Mouse (Mus musculus): ENCODE results near the gene Trrap.
A peak's percentile ranks its signal among the peaks of the same experiment; 100 is the strongest.

Gene Trrap

DNA sequence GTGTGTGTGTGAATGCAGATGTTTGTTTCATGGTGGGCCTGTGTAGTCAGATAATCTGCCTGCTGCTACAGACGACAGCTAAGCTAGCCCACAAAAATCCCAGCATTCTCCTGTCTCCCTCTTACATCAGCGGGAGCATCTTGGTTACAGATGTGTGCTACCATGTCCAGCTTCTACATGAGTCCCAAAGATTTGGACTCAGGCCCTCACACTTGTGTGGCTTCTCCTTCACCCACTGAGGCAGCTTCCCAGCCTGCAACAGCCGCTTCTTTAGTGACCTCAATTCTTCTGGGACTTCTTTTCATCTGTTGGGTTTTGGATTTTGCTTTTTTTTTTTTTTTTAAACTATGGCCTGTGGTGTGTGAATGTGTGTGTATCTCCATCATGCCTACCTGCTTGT lies 105.3 kb downstream of the Trrap start:
- no peak for DNase-seq

DNA sequence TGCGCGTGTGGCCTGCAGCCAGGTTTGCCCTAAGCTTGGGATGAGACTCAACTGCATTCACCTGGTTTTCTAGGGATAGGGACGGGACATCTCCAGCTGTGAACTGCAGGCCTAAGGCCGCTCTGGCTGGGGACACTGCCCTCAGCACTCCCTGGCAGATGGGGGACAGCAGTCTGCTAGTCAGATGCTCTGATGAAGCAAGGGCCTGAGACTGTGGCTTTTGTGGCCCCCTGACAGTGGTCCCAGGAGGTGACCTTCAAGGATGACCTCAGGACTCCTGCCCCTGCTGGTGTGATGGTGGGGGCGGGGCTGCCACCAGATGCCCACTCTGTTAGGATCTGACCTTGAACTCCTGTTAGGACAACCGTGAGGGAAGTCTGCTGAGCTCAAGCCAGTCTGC lies 107.7 kb downstream of the Trrap start:
- DNase-seq: no peak

DNA sequence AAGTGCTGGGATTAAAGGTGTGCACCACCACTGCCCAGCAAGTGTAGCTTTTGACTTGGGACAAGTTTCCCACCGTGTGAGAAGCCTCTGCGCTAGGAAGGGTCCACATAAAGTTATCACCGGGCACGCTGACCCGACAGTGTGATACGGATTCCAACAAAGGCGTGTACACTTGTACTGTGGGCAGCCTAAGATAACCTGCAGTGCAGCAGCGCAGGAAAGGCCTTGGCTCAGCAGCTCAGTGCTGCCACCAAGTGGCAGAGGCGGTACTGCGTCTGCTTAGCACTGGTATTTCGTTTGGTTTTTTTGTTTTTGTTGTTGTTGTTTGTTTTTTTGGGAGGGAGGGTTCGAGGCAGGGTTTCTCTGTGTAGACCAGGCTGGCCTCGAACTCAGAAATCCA lies 108.4 kb downstream of the Trrap start:
- DNase-seq: peak; percentile 64 to 70

DNA sequence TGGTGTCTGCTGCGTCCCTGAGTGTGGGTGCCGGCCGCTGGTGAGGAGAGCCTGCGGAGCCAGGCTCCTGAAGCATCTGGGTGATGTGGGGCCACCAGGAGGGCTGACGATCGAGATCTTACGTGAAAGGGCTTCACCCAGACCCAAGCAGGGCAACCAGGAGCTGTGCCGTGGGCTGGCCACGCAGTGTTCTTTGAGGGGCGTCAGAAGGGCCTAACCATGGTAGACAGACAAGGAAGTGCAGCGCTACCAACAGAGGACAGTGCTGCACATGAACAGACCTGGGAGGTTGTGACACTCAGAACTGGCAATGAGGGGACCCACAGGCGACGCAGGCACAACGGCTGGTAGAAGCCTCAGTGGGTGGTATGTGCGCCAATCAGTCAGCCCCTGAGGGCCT lies 109.5 kb downstream of the Trrap start:
- no peak for DNase-seq

DNA sequence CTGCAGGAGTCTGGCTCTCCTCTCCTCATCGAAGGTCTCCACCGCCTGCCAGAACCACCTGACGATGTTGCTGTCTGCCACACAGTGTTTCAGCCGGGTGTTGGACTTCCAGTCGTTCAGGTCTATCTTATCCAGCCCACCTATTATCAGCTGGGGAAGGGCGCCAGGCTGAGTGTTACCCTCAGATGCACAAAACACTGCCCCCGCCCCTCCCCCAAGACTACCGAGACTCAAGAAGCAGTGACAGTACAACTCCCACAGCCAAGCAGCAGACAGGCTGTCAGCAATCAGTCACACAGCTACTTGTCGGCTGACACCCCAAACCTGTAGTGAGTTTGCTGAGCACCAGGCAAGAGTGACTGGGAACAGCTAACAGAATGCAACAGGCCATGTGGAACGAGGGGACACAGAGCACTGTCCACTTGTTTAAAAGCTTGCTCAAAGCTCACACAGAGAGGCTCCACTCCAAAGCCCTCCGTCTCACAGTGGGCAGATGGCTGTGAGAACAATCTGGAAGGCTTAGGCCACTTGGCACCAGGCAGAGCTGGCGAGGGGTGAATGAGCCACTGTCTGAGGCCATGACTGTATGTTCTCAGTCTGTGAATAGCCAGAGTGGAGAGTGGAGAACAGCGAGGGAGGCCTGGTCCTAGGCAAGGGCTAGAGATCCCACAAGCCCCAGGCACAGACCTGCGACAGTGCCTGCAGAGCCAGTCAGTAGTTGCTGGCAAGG lies 114.3 kb downstream of the Trrap start:
- DNase-seq: no peak

DNA sequence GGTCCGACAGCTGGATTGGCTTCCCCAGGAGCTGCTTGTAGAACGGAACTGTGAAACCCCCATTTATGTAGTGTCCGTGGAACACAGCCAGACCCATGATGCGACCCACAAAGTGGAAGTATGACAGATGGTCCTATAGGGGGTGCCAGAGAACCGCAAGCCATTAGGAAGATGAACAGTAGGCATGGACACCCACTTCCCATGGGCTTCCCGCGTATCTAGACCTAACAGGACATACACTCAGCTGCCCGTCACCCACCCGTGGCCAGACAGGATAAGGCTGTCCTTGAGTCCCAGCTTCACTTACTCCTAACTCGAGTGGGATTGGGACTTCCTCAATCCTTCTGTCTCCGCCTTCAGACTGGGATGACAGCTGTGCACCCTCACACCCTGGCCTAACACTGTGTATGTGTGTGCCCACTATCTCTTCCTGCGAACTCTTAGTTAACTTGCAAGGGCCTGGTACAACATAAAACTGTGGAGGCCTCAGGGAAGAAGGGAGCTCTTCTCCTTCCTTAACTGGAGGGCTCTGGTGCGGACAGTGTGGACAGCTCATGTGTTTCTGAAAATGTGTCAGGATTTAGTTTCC lies 117.2 kb downstream of the Trrap start:
- DNase-seq: no peak

DNA sequence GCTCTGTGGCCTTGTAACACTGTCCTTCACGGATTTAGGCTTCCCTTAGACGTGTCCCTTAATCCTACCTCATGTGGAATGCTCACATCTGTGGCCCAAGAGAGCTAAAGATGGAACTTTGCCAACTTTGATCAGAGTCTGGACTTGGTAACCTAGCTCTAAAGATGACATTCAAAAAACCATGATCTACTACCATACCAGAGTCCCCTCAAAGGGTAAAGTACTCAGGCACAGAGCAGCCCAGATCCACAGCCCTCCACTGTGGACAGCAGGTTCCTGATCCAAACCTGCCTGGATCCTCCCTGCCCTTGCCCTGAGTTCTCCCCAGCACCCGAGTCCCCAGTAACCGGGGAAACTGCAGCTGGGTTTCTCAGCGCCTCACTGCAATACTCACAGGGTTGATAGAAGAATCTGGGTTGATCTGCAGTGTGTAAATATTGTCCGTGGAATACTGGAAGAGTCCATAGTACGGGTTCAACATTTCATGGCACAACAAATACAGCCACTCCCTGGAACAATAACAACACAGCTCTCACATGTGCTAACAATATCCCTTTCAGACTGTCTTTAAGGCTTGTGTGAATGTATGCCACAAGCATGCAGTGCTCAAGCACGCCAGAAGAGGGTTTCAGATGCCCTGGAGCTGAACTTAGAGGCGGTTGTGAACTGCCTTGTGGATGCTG lies 118.6 kb downstream of the Trrap start:
- DNase-seq: no peak

DNA sequence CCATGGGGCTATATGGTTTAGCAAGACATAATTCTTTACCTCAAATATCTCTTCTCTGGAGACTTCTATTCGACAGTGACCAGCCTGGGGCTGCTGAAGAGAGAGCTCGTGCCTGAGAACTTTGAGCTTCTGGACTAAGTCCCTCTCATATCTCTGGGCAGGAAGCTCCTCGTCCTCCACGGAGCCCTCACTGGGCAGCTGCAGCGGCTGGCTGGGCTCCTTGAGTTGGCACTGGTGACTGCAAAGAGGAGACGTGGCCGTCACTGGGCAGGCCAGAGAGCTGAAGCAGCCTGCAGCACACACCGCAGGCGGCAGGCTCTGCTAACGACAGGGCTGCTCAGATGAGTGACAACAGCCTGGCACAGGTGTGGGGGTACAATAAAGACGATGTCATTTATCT lies 123.7 kb downstream of the Trrap start:
- no peak for DNase-seq

DNA sequence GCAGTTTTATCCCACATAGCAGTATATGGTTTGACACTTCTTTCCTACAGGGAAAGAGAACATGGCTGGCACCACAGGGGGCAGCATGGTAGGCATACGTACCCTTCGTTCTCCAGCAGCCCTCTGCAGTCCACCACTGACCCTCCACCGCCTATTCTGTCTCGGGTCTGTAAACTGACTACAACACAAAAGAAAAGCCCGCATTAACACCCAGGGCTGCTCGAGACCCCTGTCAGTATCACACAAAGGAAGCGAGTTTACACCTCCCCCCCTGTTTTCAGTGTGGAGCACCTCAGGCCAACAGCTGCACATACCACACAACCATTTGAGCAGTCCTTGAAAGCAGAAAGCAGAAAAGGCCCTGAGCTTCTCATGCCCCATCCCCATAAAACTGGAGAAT lies 130.3 kb downstream of the Trrap start:
- no peak for DNase-seq

DNA sequence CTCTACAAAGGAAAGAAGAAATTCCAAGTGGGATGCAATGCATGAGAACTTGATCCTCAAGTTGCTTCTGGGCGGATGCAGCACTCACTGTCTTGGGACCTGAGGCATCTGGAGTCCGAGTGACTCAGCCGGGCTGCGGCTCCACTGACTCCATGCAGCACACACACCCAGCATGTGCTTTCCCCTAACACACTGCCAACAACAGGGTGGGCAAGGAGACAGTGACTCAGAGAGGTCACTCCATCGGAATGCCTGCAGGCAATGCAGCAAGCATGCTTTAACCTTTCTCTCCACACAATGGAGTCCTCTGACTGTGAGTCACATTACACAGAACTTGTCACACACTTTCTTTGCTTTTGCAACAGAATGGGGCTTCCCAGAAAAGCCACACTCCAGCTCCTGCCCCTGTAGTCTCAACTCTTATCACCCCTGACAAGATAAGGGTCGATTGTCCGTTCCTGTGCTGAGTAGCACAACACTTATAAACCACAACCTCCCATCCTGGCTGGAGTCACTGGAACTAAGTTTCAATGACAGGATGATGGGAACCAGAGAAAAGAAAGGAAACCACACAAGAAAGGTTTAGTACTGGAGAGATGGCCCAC lies 131.0 kb downstream of the Trrap start:
- no peak for DNase-seq

DNA sequence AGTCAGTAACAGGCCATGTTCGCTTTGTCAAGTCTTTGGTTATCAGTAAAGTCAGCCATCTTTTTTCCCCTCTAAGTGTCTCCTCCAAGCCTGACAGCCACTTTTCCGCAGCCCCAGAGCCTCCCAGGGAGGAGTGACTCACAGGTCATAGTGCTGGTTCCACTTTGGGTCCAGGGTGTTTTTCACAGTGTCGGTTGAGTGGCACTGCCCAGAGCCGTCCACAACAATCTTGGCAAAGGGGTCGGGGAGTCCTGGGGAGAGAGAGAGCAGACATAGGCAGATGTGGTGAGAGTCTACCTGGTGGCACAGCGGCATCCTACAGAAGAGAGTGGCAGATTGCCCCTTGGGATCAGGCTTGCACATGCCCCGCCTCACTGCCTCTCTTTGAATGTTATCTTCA lies 133.5 kb downstream of the Trrap start:
- DNase-seq: no peak

DNA sequence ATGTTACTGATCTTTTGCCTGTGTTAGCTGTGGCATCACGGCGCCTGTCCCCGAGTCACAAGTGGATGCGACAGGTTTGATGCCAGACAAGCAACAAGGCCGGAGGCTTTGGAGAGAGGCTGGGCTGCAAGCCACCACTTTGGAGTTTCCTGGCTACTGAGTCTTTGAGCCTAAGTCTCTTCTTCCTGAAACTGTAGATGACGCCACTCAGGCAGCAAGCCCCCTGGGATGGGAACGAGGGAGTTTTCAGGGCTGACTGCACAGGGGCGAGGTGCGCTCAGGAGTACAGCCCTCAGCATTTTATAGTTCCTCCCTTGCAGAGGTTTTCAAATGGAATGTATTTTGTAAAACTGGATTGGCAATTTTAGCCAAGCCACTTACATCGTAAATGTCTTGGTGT lies 134.3 kb downstream of the Trrap start:
- DNase-seq: no peak

DNA sequence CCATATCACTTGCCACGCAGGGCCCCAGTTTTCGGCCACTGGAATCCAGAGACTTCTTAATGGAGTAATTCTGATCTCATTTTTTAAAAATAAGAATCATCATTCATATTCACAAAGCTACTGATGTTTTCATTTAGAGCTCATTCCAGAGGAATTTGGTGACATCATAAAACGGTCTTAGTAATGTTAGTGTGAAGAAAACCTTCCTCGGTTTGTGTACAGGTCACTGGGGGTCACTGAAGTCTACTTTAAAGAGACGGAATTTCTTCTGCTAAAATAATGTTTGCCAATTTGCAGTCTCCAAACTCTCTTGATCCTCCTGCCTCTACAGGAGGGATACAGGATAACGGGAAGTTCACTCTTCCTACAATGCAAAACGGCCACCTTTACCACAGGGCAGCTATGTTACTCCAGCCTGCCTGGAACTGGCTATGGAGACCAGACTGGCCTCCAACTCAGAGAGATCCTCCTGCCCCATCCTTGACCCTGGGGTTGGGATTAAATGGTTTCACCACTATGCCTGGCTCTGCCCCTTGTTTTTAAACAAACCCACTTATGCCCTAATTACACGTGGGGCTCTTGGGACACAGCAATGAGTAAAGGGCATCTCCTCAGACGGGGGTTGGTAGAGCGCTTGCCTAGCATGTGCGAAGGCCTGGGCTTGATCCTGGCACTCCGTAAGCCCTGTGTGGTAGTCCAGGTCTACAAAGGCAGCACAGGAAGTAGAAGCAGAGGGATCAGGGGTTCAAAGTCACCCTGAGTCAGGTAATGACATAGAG lies 137.0 kb downstream of the Trrap start:
- DNase-seq: no peak

DNA sequence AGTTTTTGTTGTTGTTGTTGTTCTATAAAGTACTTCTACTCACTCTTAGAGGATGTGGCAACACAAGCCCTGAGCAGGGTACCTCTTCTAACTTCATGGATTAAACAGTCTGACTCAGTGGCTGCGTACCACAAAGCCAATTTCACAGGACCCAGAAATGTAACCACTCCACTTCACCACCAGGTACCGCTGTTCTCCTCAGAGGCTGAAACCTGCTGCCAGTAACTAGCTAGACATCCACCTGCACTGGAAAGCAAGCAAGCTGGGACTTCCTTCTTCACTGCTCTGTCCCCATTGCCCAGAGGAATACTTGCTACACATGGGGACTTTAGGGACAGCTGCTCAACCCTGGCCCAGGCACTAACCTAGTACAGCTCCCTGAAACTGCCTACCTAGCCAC lies 140.1 kb downstream of the Trrap start:
- DNase-seq: no peak

All from B cell, adult 2 months (primary cell).